Mouse (Mus musculus): Measurements from ENCODE around the gene Fxr2.

The Fxr2 gene

DNA sequence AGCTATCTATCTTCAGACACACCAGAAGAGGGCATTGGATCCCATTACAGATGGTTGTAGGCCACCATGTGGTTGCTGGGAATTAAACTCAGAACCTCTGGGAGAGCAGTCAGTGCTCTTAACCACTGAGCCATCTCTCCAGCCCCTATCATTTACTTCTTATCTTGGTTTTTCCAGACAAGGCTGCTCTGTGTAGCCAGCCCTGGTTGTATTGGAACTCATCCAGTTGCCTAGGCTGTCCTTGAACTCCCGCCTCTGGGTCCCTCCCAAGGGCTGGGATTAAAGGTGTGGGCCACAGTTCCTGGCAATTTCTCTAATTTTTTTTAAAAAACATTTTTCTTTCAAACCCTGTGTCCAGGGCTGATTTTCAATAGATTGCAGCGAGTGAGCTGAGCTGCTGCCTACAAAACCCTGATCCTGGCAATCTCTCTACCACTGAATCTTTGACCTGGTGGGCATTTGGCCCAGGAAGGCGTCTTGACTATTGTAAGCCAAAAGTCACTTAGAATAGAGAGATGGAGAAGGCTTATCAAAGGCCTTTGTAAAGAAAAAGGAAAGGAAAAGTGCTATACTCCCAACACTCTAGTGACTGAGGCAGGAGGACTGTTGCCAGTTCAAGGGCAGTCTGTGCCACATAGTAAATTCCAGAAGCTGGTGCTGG, 28.6 kb downstream of the Fxr2 start:
- peak; percentile 57 for DNase-seq

DNA sequence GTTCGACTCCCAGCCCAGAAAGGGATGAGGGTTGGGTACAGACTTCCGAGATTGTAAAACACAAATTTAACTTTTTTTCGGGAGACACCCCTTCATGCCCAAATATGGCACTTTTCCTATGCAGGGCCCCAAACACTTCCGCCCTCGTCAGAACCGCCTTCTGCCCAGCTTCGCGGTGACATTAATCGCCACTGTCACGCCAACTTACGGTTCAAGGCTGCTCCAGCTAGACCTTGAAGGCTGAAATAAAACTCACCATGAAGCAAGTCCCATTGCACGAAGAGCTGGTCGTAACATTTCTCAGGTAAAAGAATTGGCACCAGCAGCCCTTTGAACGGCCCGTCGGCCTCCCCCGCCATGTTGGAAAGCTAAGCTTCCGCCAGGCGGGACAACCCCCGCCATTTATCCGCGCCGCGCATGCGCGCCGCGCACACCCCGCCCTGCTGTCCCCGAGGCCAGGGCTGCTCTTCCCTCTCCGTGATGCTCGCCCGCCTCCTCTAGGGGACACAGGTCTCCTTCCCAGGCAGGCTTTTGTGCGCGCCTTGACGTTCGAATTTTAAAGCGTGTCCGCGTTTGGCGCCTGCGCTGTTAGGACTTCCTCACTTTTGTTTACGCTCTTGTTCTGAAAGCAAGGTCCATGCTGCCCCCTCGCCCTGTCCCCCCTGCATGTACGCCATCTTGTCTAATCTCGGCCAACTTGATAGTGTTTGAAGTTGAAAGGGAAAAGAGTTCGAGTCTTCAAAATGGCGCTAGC, 29.6 kb downstream of the Fxr2 start, which contains the start of gene Mpdu1:
Mpdu1 (minus strand) TSS at position 430 of the 754 bp plus-strand sequence.
- peak; percentile 98 for DNase-seq

DNA sequence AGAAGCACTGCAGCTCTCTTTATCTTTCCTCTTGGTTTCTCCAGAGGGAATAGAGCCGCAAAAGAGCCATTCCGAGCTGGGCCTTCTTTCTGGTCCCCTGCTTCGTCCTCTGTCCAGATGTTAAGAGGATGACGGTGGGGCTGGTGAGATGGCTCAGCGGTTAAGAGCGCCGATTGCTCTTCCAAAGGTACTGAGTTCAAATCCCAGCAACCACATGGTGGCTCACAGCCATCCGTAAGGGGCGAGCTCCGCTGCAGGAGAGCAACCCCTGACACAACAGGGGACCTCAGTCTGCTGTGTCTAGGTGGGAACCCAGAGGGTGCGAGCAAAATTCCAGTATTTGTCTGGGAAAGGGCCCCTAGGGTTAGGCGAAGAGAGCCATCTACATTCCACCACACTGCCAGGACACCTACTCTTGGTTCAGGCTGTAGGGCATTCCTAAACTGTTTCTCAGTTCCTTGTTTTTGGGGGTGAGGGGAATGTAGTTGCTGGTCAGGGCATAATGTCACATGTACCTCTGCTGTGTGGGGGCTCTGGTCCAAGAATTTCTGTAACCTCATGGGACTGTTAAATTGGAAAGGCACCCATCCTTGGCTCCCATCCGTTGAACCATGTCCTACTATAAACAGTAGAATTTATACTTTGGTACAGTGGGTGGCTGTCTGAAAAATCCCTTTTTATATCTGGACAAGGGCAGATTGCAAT, 30.3 kb downstream of the Fxr2 start:
- DNase-seq, result peak; percentile 72

DNA sequence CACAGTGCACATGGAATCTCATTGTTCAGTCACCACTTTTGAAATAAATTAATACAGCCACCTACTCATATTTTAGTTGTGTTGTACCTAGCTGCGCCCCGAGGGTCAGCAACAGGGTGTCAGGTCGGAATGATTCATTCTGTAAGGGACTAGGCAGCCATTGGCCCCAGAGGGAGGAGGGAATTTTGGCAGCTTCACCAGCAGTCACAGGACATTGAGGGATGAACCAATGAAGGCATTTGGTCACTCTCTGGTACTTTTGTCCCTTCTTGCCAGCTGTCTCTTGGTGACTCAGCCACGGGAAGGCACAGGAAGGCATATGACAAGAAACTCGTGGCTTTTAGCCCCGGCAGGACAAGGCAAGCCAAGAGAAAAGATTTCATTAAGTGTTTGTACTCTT, 31.0 kb downstream of the Fxr2 start:
- DNase-seq, result peak; percentile 63

DNA sequence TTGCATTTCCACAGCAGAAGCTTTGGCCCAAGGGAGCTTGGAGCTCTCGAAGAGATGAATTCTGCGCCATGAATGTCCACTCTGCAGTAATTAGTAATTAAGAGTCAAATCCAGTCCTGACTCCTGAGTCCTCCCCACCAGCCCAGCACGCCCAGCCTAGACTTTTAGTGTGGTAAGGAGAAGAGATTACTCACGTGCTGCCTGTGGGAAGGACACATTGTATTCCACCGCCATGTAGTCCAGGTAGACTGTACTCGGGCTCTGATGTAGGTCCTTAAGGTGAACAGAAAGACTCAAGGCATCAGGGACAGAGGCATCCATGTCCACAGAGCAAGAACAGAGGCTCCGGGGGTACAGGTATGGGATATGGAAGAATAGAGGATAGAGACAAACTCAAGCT, 32.1 kb downstream of the Fxr2 start:
- DNase-seq, result no peak

DNA sequence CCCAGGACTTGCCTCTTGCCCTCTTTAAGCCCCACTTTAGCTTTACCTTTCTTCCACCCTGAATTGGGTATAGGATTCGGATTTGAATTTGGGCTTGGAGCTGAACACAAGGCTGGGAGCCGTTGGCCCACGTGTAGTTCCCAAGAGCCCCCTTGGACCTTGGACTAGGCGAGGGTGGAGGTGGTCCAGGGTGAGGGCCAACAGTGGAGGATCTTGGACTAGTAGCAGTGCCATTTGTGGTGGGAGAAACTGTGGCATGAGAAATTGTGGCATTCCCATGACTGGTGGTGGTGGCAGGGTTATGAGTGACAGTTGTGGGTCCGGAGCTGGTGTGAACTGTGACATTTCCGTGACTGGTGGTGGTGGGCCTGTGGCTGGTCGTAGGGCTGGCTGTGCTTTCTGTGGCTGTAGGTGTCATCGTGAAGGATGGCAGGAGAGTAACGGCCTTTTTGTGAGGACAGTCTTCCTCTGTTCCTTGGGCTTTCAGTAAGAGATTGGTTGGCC, 32.7 kb downstream of the Fxr2 start:
- peak; percentile 46 for DNase-seq

DNA sequence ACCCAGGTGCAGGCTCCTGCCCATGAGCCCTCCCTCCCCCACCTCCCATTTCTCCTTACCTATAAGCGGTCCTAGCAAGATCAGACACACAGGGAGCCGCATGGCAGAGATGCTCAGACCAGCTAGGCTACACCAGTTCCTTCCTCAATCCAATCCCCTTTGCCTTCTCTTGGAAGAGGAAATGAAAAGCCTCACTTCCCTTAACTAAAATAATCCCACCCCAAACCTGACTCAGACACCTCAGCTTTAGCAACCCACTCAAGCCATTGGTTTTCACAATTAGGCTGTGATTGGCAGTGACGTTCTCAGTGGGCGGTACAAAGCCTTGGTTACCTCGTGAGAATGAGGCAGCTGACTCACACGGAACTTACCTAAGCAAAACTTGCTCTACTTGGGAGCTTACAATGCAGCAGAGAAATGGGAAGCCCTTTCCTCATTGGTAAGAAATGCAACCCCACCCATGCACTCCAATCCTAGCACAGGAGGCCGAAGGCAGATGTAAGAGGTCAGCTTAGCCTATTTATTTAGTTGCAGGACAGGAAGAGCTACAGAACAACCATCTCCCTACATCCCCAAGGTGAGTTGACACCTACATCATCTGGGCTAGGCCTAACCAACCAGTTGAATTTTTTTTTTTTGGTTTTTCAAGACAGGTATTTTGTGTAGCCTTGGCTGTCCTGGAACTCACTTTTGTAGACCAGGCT, 33.3 kb downstream of the Fxr2 start, which contains the start of gene Cd68:
Cd68 (minus strand) TSS at position 193 of the 704 bp plus-strand sequence.
- DNase-seq, result peak; percentile 34

DNA sequence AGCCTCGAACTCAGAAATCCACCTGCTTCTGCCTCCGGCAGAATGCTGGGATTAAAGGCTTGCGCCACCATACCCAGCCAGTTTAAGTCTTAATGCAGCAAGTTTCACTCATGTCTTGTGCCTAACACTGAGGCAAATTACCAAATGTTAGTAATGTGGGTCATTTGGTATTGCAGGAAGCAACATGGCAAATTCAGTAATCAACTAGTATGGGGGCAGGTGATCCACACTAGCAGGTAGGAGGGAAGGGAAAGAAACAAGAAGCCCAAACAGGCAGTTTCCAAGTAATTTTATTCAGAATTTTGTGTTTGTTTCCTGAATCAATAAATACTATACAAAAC, 33.8 kb downstream of the Fxr2 start:
- no peak for DNase-seq

DNA sequence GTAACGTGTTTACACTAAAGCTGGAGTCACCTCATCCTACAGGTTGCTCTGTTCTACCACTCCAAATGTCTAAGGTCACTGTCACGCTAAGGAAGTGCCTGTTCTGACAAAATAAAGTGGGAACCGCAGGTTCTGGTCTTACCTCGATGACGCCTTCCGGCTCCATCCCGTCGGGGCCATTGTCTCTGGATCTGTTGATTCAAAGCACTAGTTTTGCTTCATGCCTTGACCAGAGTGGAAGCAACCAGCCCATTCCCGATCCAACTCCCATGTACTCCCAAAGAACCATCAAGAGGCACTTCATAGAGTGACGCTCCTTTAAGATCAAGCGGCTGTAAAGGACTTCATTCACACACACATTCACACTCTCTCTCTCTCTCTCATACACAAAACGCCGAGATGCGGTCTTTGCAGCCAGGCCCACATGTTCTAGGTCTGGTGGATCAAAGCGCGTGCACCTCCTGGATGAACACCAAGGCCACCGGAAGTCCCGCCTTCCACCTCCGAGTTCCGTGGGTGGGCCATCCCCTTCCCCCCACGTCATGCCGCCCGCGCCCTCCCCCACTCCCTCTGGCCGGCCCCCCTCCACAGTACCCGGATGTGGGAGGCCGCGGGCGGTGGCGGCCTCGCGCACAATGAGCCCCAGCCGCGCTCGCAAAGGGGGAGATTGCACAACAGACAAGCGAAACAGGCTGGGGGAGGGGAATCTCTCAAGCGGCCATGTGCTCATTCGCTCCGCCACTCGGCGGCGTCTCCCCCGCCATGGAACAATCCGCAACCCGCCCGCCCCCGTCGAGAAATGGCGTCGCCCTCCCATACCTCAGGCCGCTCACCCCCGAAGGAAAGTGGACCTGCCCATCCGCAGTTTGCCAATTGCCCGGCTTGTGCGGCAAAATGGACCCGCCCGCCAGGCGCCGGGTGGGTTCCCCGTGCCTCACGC, 38.3 kb downstream of the Fxr2 start:
- peak; percentile 97 for DNase-seq

DNA sequence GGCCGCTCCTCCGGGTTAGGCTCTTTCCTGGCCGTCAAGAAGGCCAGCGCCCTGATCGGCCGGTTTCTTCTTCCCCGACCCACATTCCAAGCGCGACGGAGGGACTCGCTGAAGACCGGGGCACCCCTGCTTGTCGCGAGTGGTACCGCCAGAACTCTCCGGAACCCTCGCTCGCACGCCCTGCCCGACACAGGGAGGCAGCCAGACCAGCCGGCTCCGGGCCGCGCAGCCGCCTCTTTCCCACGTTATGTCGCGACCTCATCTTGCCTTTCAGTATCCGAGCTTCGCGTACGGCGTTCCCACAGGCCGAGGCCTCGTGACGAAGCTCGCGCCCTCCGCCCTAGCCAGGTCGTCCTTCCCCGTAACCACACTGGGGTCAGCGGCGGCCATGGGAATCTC, 38.9 kb downstream of the Fxr2 start:
- DNase-seq, result no peak

DNA sequence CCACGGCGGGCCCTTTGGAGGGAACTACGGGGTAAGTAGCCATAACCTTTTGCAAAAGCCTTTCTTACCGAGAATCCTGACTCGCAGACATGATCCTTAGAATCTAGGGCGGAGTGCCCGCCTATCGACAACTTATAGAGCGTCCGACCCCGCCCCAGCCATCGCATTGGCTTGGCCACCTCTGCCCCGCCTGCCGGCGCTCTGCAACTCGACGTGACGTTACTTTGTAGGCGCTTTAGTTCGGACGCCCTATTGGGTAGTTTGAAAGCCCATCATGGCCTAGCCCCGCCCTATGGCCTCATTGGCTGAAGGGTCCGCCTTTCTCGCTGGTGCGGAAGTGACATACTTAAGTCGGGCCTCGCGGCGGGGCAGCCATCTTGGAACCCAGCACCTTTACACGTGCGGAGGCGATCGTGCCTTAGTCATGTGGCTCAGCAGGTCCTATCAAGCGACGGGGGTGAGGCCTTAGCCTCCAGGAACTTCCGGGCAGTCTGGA, 39.5 kb downstream of the Fxr2 start, which contains the start of gene Eif4a1:
Eif4a1 (minus strand) TSS at position 213 of the 496 bp plus-strand sequence.
- DNase-seq, result peak; percentile 100

DNA sequence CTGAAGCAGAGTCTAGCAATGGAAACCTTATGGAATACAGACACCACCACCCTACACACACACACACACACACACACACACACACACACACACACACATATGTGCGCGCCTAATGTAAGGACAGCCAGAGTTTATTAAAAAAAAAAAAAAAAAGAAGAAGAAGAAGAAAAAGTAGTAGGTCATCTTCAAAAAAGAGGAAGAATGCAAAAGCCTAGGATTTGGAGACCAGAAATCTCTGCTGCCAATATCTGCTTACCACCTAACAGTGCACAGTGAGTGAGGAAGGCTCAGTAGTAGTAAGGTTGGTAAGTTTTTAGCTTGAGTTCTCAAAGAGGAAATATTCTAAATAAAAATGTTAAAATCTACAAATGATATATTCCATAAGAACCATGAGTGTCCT, 46.4 kb downstream of the Fxr2 start:
- DNase-seq, result no peak

DNA sequence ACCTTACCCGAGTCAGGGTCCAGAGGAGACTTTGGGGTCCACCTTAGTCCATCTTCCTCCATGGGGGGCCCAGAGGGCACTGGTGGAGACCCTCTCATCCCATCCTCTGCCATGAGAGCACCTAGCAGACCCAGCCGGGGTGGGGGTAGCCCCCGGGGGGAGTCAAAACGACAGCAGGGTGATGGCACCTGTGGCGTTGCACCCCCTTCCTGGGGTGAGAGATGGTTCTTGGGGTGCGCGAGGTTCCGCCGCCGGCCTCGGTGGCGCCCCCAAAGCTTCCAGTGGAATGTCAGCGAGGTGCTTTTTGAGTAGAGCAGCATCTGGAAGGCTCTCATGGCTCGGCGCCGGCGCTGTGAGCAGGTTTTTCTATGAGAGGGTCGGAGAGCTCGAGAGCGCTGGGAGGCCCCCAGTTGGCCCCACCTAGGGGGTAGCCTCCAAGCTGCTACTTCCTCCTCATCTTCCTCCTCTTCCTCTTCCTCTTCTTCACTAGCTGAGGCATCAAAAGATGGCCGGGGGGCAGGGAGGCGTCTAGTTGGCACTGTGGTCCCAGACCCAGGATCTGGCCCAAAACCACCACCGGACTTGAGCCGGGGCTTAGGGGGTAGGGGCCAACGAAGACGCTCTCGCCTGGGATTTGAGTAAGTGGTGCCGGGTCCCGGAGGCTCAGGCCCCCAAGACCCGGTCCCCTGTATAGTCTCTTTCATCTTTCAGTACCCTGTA, 47.5 kb downstream of the Fxr2 start:
- DNase-seq, result peak; percentile 71

DNA sequence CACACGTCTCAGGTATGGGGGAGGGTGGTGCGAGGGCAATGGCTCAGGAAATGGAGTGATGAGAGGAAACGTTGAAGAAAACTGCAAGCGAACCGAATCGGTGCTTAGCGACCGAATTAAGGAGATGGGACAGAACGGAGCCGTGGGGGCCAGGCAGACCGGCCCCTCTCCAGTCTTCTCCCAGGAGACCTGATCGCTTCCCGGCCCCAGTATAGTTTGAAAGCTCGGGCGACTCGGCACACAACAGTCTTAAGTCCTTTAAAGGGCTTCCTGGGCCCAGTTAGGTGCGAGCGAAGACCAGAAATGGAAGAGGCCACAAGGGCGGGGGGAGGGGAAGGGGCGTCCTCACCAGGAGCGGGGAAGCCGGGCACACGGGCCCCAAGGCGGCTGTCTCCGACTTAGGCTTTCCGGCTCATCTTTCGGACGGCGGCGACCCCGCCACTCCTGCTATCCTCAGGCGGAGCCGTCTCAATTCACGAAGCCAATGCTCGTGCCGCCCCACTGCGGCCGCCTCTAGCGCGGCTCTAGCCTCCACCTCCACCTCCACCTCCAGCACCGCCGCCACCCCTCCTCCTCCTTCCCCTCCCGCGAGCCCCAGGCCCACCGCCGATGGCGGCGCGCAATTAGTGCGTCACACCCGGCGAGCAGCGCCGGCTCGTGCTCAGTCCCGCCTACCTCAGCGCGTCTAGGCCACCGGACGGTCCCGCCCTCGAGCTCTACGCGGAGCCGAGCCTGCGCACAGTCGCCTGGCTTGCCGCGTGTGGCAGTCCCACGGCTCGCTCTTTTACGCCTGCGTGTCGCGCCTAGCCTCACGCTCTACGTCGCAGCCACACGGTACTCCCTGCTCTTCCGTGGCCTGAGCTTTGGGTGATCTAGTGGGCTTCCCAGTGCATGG, 48.8 kb downstream of the Fxr2 start, which contains the start of gene Senp3:
Senp3 (minus strand) TSS at position 771 of the 895 bp plus-strand sequence.
- peak; percentile 98 for DNase-seq

DNA sequence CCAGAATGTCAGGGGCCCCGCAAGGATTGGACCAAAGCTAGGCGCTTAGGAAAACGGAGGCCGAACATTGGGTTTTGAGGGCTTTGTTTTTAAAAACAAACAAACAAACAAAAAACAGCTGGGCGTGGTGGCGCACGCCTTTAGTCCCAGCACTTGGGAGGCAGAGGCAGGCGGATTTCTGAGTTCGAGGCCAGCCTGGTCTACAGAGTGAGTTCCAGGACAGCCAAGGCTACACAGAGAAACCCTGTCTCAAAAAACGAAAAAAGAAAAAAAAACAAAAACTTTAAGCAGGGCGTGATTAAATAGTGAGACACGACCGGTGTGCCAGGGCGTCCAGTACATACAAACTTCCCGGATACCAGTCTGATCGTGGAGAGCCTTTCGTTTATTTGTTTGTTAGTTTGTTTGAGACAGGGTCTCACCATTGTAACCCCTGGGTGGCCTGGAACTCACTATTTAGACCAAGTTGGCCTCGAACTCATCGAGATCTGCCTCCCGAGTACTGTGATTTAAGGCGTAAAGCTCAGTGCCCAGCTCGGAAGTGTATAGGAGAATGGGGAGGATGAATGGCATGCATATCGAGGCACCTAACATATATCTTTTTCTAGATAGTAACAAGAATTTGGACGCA, 49.5 kb downstream of the Fxr2 start:
- DNase-seq, result peak; percentile 62

DNA sequence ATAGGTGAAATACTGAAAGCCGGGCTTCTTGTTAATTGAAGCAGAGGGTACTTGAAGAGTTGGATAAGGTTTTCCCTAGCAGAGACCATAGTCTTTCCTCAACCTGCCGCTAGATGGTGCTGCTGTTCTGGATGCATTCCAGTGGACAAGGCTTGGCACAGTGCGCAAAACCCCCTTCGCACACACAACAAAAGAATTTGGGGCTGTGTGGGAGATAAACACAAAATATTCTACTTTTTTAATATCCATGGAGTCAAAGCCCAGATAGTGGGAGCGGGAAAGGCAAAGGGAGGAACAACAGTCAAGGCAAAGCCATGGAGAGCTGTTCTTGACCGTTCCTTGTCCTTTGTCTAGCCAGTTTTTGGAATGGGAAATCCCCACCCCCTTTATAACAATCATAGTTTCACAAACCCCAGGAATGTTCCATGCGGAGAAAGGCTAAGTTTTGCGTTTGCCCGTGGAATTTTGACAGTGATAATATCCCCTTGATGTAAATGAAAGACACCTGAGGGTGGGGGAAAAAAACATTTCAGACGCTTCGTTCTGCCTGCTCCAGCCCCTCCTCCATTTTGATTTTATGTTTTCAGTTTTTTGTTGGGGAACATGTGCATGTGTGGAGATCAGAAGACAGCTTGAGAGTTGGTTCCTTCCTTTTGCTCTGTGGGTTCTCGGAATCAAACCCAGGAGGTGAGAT, 50.2 kb downstream of the Fxr2 start:
- DNase-seq, result peak; percentile 86

DNA sequence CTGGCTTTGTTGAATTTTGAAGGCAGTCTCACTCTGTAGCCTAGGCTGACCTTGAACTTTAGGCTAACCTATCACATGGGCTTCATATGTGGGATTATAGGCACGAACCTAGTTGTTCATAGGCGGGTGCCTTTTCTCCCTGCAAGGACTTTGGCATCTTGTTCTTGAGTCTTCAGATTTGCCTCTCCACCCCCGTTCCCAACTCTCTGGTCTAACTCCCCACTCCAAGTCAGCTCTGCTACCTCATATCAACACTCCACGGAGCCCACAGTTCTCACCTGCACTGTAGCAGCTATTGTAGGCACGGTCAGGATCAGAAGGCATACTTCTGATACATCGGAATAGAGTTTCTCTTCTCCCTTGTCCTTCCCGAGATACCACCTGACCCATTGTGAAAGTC, 50.8 kb downstream of the Fxr2 start:
- peak; percentile 57 for DNase-seq

DNA sequence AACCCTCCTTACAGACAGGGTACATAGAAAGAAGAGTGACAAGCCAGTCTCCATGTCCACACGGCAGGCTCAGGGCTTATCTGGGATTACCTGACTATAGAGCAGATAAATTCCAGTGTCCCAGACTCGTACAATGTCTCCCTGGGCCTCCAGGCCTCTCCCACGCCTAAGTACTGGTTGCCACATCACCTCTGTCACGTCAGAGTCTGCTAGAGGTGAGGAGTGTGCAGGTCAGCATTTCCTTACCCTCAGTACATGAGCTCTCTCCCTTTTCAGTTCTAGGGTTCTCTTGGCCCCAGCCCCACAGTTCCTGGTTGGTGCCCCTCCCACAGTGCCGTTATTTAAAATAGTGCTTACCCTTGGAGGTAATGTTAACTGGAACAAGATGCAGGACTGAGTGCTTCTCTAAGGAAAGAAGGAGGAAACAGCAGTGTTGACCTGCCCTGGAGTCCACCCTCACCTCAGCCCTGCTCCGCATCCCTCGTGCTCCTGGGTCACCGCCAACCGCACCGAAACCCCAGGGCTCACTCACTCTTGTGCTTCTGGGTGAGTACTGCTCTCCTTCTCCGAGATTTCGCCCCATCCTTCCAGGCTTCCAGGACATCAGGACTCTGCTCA, 51.4 kb downstream of the Fxr2 start:
- DNase-seq, result peak; percentile 61

Data from cerebellum, adult 9-11 months (tissue).